Mouse (Mus musculus) induced T-regulatory cell, adult 2 months (primary cell): Measurements from ENCODE around the gene Pcolce.

Experiments
- DNase-seq: peaks from one replicate; pipeline ENCODE4 v3.0.0-alpha.2; 2012; ENCODE audit warnings: low read depth

Pcolce gene

GRCm38 (mm10) chr5:137613550-137613949 lies at the start of gene Pcolce:
TSS of gene Pcolce (minus strand) at chr5:137613784.
- no peak for DNase-seq

GRCm38 (mm10) chr5:137663057-137663456 lies 49.5 kb upstream of the Pcolce start:
- DNase-seq = no peak

- DNase-seq = no peak
These were observed 46.6 kb upstream of the Pcolce start for GRCm38 (mm10) chr5:137660064-137660688.

GRCm38 (mm10) chr5:137656977-137657376 lies 43.4 kb upstream of the Pcolce start:
- peak; percentile 82 for DNase-seq

- peak; percentile 73 for DNase-seq
These were observed 41.2 kb upstream of the Pcolce start for GRCm38 (mm10) chr5:137654746-137655145.

GRCm38 (mm10) chr5:137653366-137653765 lies 39.8 kb upstream of the Pcolce start:
- DNase-seq = no peak

- peak; percentile 79 for DNase-seq
These were observed 38.9 kb upstream of the Pcolce start for GRCm38 (mm10) chr5:137652474-137652873.

- DNase-seq = no peak
These were observed 36.3 kb upstream of the Pcolce start for GRCm38 (mm10) chr5:137649669-137650571.

GRCm38 (mm10) chr5:137649251-137649650 lies 35.7 kb upstream of the Pcolce start:
- no peak for DNase-seq

- peak; percentile 75 for DNase-seq
These were observed 34.4 kb upstream of the Pcolce start for GRCm38 (mm10) chr5:137647827-137648601.

GRCm38 (mm10) chr5:137645652-137646091 lies 32.1 kb upstream of the Pcolce start, which contains the start of gene Irs3:
TSS of gene Irs3 (minus strand) at chr5:137645714.
- no peak for DNase-seq

- peak; percentile 65 for DNase-seq
These were observed 31.6 kb upstream of the Pcolce start for GRCm38 (mm10) chr5:137645091-137645651.

- no peak for DNase-seq
These were observed 30.9 kb upstream of the Pcolce start for GRCm38 (mm10) chr5:137644484-137644883.

GRCm38 (mm10) chr5:137642886-137643285 lies 29.3 kb upstream of the Pcolce start:
- DNase-seq = no peak

GRCm38 (mm10) chr5:137641054-137641453 lies 27.5 kb upstream of the Pcolce start, which contains the start of gene Sap25:
TSS of gene Sap25 (plus strand) at chr5:137641334.
- DNase-seq = peak; percentile 55

GRCm38 (mm10) chr5:137639472-137639871 lies 25.9 kb upstream of the Pcolce start:
- DNase-seq = no peak

GRCm38 (mm10) chr5:137633397-137634084 lies 20.0 kb upstream of the Pcolce start:
- no peak for DNase-seq

- DNase-seq = peak; percentile 62
These were observed 18.0 kb upstream of the Pcolce start for GRCm38 (mm10) chr5:137631591-137631990.

- DNase-seq = peak; percentile 89
These were observed 17.6 kb upstream of the Pcolce start for GRCm38 (mm10) chr5:137631171-137631570.

- DNase-seq = no peak
These were observed 17.0 kb upstream of the Pcolce start for GRCm38 (mm10) chr5:137630602-137631001.

GRCm38 (mm10) chr5:137629906-137630545 lies 16.4 kb upstream of the Pcolce start:
- peak; percentile 60 for DNase-seq
